Mouse (Mus musculus): ENCODE measurements at regions not wholly inside any gene's neighbourhood (a gene's known extent, or its start where the extent isn't known, plus 50 kb on each side); places are given as distances from the start of the nearest gene placed in this dataset.

GRCm38 (mm10) chr16:74739194-74740135 lies 327.8 kb upstream of the Robo2 start:
- DNase-seq (ENCODE audit: low spot score in 2 of 2) = no peak

DNA sequence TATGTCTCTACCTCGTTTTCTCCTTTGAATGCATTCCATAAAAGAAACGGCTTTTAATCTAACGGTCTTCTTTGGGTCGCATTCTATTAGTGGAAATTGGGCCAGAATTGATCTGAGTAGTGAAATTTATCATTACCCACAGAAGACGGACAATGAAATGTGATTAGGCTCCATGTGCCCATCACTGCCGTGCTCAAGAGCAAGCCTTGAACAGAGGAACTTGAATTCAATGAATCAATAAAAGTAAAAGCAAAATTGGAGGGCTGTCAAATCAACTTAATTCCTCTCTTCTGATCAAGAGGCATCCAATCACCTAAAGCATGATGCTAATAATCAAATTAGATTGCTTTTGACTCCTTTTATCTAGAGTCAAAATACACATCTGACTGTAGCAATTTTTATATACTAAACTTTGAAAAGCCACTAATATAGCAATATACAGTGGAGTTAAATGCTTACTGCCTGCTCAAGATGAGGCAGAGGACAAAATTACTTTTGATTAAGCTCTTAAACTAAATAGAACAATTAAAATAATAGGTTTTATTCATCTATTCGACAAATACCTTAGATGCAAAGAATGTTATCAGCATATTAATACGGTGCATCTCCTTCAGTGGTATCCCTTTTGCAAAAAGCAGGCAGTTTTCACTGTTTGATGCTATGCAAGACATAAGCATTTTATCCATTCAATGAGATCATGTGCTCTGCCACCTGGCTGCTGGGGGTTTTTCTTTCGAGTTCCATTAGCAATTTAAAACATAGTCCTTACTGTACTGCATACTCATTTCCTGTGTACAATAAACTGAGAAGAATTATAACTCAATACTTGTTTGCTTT lies 321.5 kb upstream of the Robo2 start:
- no peak for DNase-seq (ENCODE audit: low spot score in 2 of 2)

DNA sequence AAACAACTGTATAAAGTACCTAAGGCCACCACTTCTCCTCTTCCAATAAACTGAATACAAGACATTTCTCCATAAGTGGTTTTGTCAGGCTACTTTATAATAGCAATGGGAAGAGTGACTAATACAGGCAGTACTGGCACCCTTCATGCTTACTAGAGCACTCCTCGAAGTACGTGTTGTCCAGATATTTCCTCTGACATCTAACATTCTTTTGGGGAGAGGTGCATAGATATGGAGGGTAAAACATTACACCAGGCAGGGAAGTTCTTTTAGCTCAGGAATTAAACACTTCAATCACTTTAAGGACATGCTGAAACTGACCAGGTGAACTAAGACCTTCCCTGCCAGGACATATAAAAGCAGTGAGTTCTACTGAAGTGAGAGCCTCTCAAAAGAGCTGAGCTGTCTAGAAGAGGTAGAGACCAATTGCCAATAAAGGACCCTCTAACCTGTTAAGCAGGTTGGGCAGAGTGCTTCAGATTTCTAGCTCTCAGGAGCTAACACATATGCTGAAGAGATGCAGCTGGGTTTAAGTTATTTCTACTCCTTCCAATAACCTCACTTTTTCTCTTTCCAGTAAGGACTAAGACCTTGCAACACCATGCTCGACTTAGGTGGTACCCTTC lies 318.7 kb upstream of the Robo2 start:
- no peak for DNase-seq (ENCODE audit: low spot score in 2 of 2)

DNA sequence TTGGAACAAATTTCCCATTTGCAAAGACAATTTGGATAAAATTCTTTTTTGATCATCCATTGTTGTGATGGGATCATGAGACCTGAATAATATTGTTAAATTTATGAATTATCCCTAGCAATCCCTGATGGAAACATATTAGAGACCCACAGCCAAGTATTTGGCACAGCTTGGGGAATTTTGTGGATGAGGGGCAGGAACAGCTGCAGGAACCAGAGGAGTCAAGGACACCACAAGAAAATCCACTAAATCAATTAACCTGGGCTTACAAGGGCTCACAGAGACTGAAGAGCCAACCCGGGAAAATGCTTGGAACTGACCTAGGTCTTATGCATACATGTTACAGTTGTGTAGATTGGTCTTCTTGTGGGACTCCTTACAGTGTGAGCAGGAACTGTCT lies 311.6 kb upstream of the Robo2 start:
- DNase-seq (ENCODE audit: low spot score in 2 of 2) = no peak

DNA sequence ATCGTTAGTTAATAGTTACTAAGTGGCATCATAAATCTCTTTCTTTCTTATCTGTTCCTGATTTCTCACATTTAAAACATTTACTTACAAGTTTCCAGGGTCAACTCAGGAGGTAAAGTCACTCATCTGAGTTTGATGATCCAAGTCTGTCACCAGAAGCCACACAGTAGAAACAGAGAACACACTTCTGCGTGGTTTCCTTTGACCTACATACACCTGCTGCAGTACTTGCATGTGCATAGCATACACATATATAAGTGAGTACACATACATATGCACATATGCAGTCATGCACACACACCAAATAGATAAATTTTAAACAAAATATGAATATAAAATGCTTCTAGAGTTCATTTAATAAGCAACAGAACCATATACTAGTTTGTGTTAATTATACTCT lies 306.5 kb upstream of the Robo2 start:
- no peak for DNase-seq (ENCODE audit: low spot score in 2 of 2)

DNA sequence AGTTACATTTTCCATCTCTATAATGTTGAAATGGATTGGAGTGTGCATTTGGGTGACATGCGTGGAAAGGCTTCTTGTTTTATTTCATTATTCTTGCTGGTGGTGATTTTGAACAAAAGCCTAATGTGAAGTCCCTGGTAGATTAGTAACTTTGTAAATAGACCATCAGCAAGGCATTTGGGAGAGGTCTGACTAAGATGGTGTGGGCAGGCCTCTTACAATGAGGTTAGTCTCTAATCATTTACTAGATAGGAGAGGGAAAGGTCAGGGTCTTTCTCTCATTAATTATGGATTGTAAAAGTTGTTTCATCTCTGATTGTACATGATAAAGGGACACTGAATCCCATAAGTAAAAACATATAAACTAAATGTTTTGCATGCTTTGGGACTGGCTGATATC lies 306.0 kb upstream of the Robo2 start:
- DNase-seq (ENCODE audit: low spot score in 2 of 2) = no peak

- no peak for DNase-seq (ENCODE audit: low spot score in 2 of 2)
Observed at GRCm38 (mm10) chr16:74714950-74715349, 303.3 kb upstream of the Robo2 start.

DNA sequence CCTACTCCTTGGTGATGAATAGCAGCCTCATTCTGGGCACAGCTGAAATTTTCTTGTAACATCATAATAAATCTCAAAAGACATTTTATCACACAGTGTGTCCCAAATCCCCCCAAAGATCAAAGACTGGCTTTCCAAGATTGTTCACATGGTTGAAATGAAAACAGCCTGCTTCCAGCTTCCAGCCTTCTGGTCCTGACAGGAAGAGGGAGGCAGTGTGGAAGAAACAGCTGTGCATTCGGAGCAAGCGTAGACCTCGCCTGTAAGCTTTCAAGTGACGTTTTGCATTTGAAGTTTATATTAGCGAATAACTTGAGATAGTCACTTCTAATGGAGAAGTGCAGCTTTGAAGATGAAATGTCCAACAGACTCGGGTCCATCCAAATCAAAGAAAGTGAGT lies 300.9 kb upstream of the Robo2 start:
- DNase-seq (ENCODE audit: low spot score in 2 of 2) = no peak

GRCm38 (mm10) chr16:74702067-74702466 lies 290.4 kb upstream of the Robo2 start:
- no peak for DNase-seq (ENCODE audit: low spot score in 2 of 2)

DNA sequence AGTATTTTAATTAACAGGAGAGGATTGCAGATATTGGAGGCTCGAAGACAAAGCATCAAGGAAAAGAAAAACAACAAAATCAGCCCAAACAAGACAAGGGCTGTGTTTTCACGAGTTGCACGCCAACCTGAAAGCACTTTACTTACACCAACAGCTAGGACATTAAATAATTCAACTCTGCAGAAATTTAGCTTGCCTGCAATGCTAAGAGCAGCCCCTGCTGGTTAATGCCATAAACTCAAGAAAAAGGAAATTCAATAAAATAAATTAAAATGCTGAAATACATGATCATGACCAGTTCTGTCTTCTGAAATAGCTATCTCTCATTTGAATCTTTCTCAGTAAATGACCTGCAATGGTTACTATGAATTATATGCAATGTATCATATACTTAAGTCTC lies 271.7 kb upstream of the Robo2 start:
- peak in 1 of 2 experiments; percentile 26 for DNase-seq (ENCODE audit: low spot score in 2 of 2)

- no peak for DNase-seq (ENCODE audit: low spot score in 2 of 2)
Observed at GRCm38 (mm10) chr16:74675586-74675985, 264.0 kb upstream of the Robo2 start.

DNA sequence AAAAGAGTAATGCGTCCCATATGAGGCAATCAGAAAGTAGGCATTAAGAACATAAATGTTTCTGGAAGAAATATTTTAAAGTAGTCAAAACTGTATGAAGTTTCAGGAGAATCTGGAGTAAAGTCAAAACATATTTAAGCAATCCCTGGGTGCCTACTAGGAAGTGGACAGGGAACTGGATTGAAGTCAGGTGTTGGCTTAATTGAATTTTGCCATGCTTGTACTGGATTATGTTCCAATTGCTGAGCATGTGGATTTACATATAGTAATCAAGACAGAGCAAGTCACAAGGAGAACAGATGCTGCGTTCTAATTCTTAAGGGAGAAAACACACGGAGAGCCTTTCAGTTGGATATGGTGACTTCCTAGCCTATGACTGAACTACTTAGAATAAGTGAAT lies 259.8 kb upstream of the Robo2 start:
- DNase-seq (ENCODE audit: low spot score in 2 of 2) = no peak

GRCm38 (mm10) chr16:74664337-74664736 lies 252.7 kb upstream of the Robo2 start:
- no peak for DNase-seq (ENCODE audit: low spot score in 2 of 2)

- no peak for DNase-seq (ENCODE audit: low spot score in 2 of 2)
Observed at GRCm38 (mm10) chr16:74651244-74651643, 239.6 kb upstream of the Robo2 start.

DNA sequence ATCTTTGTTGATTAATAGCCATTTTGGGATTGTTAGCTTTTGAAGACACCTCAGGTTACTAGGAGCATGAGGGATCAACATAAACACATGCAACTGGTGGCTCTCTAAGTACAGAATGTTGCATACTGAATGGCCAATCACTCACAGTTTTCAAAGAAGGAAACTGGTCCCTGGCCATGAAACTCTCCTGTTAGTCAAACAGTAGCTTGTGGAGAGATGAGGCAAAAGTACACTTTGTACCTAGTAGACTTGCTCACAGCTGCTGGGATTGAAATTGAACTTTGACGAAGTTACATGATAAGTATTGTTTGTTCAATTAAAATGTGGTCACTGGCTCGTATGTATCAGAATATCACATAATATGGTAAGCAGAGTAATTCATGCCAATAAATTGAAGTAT lies 237.6 kb upstream of the Robo2 start:
- no peak for DNase-seq (ENCODE audit: low spot score in 2 of 2)

GRCm38 (mm10) chr16:74648384-74648783 lies 236.8 kb upstream of the Robo2 start:
- no peak for DNase-seq (ENCODE audit: low spot score in 2 of 2)

DNA sequence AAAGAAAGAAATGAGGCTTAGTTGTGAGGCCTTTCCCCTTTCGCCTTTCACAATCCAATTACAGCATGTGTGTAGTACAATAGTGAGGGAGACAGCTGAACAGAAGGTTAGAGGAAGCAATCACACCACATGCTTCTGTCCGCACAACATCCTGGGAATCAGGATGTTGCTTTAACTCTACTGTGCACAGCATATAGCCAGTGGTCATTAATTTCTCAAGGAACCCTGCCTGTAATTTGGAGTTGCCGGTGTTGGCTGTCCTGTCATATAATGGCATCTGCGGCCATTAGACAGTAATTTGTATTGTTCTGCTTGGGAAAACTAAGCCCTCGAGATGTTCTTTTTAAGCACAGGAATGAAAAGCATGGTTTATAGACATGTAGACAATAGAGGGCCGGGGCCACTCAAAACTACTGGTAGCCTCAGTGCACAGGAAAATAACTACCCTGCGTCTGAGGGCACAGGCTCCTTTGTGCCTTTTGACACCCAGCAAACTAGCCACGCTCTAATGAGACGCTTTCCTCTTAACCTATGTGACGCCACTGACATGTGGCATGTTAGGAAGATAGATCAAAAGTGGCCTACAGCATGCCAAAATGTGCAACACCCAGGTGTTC lies 233.2 kb upstream of the Robo2 start:
- no peak for DNase-seq (ENCODE audit: low spot score in 2 of 2)

- no peak for DNase-seq (ENCODE audit: low spot score in 2 of 2)
Observed at GRCm38 (mm10) chr16:74639805-74640204, 228.2 kb upstream of the Robo2 start.

DNA sequence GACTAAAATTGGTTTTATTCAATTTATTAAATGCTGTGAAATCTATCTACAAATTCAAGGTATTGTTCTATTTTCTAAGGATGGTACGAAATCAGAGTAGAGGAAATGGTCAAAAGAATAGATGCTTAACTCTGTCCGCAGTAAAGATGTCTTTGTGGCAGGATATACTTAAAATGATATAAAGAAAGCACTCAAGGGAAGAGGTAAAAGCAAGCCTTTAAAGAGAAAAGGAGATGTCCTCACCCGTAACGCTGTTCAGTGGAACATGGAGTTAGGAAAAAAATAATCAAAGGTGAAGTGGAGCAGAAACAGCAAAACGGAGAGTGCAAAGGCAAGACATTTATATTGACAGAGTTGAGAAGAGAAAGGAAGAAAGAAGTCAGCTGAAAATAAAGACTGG lies 226.0 kb upstream of the Robo2 start:
- DNase-seq (ENCODE audit: low spot score in 2 of 2) = no peak

DNA sequence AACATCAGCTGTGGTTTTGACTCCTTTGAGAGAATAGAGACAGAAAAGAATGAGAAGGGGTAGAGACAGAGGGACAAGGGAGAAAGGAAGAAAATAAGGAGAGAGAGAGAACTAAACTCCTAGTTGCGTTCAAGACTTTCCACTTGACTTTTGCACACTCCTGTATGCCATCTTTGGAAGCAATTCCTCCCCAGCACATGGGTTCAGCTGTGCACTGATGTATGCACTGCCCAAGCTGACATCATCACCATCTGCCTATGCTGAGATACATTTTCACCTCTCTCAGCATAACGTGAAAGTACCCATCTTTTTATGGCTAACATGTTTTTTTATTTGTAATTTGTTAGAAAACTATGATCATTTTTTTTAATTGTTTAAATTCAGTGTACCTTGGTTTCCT lies 214.2 kb upstream of the Robo2 start:
- no peak for DNase-seq (ENCODE audit: low spot score in 2 of 2)

DNA sequence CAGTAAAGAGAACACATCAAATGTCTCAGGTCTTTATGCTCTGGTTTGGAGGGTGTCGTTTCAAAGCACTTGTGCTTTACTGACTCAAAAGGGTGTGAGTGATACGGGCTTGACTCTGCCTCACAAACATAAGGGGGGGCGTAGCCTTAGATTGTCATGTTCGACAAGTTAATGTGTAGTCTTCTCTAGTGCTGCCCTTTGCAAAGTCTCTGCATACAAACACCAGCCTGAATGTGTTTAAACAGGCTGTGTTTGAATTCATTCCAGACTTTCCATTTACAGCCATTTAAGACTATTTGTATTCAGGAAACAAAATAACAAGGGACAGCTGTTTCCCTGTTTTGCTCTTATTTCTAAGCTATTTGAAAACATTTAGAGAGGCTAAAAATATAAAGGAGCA lies 200.4 kb upstream of the Robo2 start:
- DNase-seq (ENCODE audit: low spot score in 2 of 2) = no peak

- DNase-seq (ENCODE audit: low spot score in 2 of 2) = no peak
Observed at GRCm38 (mm10) chr16:74609564-74609963, 197.9 kb upstream of the Robo2 start.
